Mouse (Mus musculus): ENCODE measurements around the gene Smok3b. TPM values are rescaled to one million over a fixed set of nuclear protein-coding genes. Genes with fewer than 3 reads are reported as not detected.

The Smok3b gene
- polyA plus RNA-seq (2017; shearing (Covaris generic)): under 1 TPM in 1 of 2 experiments, not detected in 1; 0.50 TPM

DNA sequence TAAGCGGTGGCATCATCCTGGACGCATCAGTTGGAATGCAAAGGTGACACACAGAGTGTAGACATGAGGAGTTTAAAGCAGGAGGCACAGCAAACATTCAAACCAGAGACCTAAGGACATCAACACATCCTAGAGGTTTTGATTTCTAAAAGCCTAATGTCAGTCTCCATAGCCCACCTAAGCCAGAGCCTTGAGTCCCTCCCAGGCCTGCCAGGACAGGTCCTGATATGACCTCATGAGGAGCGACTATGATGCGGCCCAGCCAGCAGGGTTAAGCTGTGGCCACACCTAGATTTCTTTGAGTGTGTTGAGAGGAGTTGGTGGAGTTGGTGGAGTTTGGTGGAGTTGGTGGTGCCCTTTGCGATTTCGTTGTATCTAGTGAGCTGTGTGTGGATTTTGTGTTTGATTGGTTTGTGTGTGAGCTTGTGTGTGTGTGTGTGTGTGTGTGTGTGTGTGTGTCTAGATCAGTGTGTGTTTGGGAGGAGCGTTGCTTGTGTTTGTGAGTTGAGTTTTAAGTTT, at the start of gene Smok3b, which contains the start of gene Smok3a:
TSS of gene Smok3b (plus strand) at position 469 of the 519 bp plus-strand sequence.
TSS of gene Smok3a (plus strand) at position 301 of the 519 bp plus-strand sequence.

DNA sequence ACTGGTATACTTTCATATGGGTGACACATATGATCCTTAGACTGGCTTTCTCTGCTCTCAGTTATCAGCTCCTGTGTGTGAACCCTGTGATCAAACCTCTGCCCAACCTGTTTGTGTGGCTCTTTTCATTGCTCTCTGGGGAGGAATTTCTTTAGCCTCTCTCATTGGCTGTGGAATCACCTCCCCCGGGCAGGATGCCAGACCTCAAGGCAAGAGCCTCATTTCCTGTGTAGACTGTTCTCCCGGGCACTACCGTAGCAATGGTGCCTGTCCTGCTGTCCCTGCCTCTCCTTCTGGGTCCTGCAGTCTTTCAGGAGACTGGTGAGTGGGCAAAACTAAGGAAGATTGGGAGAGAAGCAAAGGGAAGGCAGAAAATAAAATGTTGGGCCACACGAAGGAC, 39.9 kb upstream of the Smok3b start, which contains the start of gene Azgp1:
TSS of gene Azgp1 (plus strand) at position 221 of the 400 bp plus-strand sequence.

GRCm38 (mm10) chr5:138052894-138053293, 31.7 kb downstream of the Smok3b start, which contains the start of gene Smok3c:
Gene Smok3c (plus strand): TSS chr5:138053194.

DNA sequence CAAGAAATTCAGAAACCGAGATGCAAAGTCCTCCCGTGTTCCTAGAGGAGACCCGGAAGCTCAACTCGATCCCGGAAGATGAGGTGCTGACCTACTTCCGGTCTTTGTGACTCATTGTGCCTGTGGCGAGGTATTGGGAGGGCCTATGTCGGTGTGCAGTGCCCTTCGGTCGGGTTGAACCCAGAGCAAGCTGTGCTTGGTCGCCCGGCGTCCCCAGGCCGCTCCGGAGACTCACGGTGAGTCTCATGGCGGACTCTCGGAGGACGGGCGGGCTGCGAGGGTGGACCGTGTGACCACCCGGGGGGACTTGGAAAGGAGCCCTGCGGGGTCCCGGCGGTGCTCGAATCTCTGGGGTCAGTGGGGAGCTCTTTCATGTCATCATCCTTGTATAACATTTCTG, 63.8 kb downstream of the Smok3b start, which contains the start of gene Zkscan1:
TSS of gene Zkscan1 (plus strand) at position 89 of the 400 bp plus-strand sequence.

Other genes with a start within 250 kb of the Smok3b start
- gene Ppp1r35, start 242.6 kb upstream of the Smok3b start, polyA plus RNA-seq (2017; shearing (Covaris generic)): 100 to 1,000 TPM; 105 to 113 TPM
- gene Mepce, start 233.8 kb upstream of the Smok3b start, polyA plus RNA-seq (2017; shearing (Covaris generic)): 10 to 100 TPM; 32.6 to 35.7 TPM
- gene Zcwpw1, start 233.6 kb upstream of the Smok3b start, polyA plus RNA-seq (2017; shearing (Covaris generic)): 10 to 100 TPM in 1 of 2 experiments, 1 to 10 TPM in 1; 6.7 to 12.5 TPM
- 1 to 10 TPM in 1 of 2 experiments, under 1 TPM in 1; 0.70 to 1.2 TPM for gene Pilra, start 185.1 kb upstream of the Smok3b start, polyA plus RNA-seq (2017; shearing (Covaris generic))
- gene Pilrb1, start 163.3 kb upstream of the Smok3b start, polyA plus RNA-seq (2017; shearing (Covaris generic)): 1 to 10 TPM in 1 of 2 experiments, under 1 TPM in 1; 0.58 to 1.5 TPM
- gene Pilrb2, start 149.6 kb upstream of the Smok3b start, polyA plus RNA-seq (2017; shearing (Covaris generic)): 1 to 10 TPM in 1 of 2 experiments, under 1 TPM in 1; 0.44 to 1.6 TPM
- gene Cyp3a13, start 99.8 kb upstream of the Smok3b start, polyA plus RNA-seq (2017; shearing (Covaris generic)): under 1 TPM in 1 of 2 experiments, not detected in 1; 0.11 TPM
- gene Gjc3, start 58.3 kb upstream of the Smok3b start, polyA plus RNA-seq (2017; shearing (Covaris generic)): under 1 TPM in 1 of 2 experiments, not detected in 1; 0.06 TPM
- gene Azgp1, start 39.9 kb upstream of the Smok3b start, polyA plus RNA-seq (2017; shearing (Covaris generic)): not detected
- under 1 TPM in 1 of 2 experiments, not detected in 1; 0.10 TPM for gene Smok3a, start 168 bp upstream of the Smok3b start, polyA plus RNA-seq (2017; shearing (Covaris generic))
- gene Smok3c, start 31.8 kb downstream of the Smok3b start, polyA plus RNA-seq (2017; shearing (Covaris generic)): under 1 TPM in 1 of 2 experiments, not detected in 1; 0.20 TPM
- 10 to 100 TPM; 13.7 to 15.0 TPM for gene Zkscan1, start 63.7 kb downstream of the Smok3b start, polyA plus RNA-seq (2017; shearing (Covaris generic))
- 10 to 100 TPM; 25.9 to 26.6 TPM for gene Zscan21, start 95.5 kb downstream of the Smok3b start, polyA plus RNA-seq (2017; shearing (Covaris generic))
- 10 to 100 TPM; 13.8 to 18.1 TPM for gene Zfp113, start 134.3 kb downstream of the Smok3b start, polyA plus RNA-seq (2017; shearing (Covaris generic))
- gene Cops6, start 139.6 kb downstream of the Smok3b start, polyA plus RNA-seq (2017; shearing (Covaris generic)): 100 to 1,000 TPM; 201 to 238 TPM
- gene Ap4m1, start 150.6 kb downstream of the Smok3b start, polyA plus RNA-seq (2017; shearing (Covaris generic)): 10 to 100 TPM in 1 of 2 experiments, 1 to 10 TPM in 1; 4.1 to 11.6 TPM
- gene Mcm7, start 151.0 kb downstream of the Smok3b start, polyA plus RNA-seq (2017; shearing (Covaris generic)): 10 to 100 TPM; 79.6 to 79.8 TPM
- gene Taf6, start 166.0 kb downstream of the Smok3b start, polyA plus RNA-seq (2017; shearing (Covaris generic)): 10 to 100 TPM; 34.4 to 42.4 TPM
- gene Cnpy4, start 166.1 kb downstream of the Smok3b start, polyA plus RNA-seq (2017; shearing (Covaris generic)): 10 to 100 TPM; 13.7 to 14.6 TPM
- 1 to 10 TPM; 1.1 to 2.5 TPM for gene Mblac1, start 172.9 kb downstream of the Smok3b start, polyA plus RNA-seq (2017; shearing (Covaris generic))
- gene Nxpe5, start 204.5 kb downstream of the Smok3b start, polyA plus RNA-seq (2017; shearing (Covaris generic)): under 1 TPM; 0.06 to 0.86 TPM
- 100 to 1,000 TPM in 1 of 2 experiments, 10 to 100 TPM in 1; 81.7 to 117 TPM for gene Lamtor4, start 234.1 kb downstream of the Smok3b start, polyA plus RNA-seq (2017; shearing (Covaris generic))
- 10 to 100 TPM; 20.7 to 48.2 TPM for gene BC037034, start 242.6 kb downstream of the Smok3b start, polyA plus RNA-seq (2017; shearing (Covaris generic))

All from activated CD4-positive, CD25-positive, alpha-beta regulatory T cell (primary cell).